Mouse (Mus musculus): ENCODE data around the gene Dkk2.

Dkk2 gene

DNA sequence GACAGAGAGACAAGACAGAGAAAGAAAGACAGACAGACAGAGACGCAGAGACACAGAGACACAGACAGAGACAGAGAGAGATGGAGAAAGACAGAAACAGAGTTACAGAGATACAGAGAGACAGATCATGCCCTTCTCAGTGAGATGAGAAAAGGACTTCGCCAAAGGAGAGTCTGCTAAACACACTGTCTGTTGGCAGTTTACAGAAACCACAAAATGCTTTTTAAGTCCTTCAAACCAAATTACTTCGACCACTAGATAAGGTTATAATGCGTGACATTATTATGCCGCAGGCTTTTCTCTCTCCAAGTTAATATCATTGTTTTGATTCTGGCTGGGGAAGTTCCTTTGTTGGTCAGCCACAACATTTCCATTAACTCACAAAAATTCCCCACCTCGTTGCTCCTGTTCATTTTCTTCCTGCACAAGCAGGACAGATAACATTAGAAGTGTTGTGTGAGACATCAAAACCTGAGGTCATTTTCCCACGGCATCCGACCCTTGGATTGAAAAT is 40.2 kb downstream of the Dkk2 start:
- DNase-seq (ENCODE audit: low spot score): no peak

DNA sequence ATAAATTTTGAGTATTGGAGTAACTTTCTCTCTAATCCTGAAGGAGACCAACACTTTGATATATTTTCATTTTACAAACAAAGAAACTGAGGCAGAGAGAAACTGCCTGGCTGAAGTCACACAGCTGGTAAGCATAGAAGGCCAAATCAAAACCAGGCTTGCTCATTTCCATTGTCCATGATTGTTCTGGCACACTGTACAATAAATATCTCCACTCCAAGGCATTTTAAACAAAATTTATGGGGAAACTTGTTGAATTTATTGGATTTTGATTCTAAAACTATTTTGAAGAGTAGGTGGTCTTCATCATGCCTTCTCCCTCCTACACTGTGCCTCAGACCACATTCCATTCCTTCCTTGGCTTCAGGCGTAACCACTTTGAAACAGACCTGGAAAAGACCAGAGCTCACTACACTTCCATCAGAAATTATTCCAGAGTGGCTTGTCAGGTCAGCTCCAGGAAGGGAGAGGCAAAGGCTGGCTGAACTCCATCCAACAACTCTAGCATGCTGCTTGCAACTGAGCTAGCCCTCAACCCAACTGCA is 44.7 kb downstream of the Dkk2 start:
- DNase-seq (ENCODE audit: low spot score): no peak

DNA sequence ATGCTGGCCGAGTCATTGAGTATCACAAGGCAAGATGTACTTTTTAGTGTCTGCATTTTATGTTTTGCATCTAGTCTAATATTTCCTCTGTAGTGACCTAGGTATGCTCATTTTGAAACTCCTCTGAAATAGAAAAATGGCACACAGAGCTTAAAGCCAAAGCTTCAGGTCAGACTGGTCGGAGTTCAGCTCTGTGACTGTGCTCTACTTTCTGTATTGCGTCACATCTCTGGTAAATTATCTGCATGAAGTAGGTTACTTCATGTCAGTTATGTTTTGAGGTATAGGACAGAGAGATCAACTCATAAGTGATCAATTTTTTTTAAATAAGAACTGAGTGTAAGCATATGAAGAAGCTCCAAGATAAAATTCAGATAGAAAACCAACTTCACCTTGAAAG is 45.7 kb downstream of the Dkk2 start:
- no peak for DNase-seq (ENCODE audit: low spot score)

DNA sequence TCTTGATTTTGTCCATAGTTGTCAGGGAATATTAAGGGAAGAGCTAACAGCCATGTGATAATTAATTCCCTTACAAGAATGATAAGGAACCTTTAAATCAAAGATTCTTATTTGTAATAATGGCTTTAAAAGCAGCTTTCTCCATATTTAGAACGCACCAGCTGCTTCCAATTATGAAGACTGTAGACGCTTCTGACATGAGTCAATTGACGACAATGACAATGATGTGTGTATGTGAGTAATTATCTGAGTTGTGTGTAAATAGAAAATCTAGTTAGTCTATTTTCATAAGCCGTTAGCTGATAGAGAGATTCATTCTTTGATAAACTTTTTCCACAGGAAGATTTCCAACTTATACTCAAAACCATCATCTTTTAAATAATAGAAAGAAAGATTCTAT is 46.8 kb downstream of the Dkk2 start:
- DNase-seq (ENCODE audit: low spot score): no peak

DNA sequence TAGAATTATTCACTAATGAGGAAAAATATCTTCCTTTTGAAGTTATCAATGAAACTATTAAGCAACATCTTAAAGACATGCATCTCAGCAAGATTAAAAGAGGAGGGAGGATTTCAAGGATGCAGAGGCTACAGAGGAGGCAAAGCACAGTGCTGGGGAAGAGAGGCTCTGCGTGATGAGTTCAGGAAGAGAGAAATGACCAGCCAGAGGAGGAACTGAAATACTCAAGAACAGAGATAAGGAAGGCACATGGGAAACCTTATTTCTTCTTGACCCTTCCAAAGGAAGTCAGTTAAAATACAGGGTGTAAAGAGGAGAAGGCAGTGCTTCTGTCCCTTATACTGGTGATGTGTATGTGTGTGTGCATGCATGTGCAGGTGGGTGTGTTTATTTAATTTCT is 49.4 kb downstream of the Dkk2 start:
- DNase-seq (ENCODE audit: low spot score): no peak

DNA sequence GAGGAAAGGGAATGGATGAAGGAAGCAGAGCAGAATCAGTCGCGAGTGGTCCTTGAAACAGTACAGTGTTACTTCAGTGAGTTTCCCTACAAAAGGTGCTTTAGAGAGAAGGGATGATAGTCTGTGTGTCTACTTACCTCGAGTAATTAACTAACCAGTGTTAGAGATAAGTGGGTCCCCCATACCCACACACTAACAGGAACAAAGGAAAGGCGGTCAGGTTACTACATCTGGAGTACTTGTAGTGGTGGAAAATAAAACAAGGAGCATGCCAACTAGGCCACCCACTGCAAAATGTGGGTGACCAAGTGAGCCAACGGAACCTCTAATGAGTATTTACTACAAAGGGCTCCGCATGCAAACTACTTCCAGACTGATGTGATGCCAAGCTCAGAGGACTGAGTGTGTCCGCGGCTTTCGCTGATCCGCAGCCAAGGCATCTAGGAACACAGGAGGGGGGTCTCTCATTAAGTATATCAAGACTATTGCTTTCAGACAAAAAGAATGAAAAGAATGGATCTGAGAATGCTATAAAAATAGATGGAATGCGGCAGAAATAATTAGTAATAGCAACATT is 52.8 kb downstream of the Dkk2 start:
- DNase-seq (ENCODE audit: low spot score): no peak

DNA sequence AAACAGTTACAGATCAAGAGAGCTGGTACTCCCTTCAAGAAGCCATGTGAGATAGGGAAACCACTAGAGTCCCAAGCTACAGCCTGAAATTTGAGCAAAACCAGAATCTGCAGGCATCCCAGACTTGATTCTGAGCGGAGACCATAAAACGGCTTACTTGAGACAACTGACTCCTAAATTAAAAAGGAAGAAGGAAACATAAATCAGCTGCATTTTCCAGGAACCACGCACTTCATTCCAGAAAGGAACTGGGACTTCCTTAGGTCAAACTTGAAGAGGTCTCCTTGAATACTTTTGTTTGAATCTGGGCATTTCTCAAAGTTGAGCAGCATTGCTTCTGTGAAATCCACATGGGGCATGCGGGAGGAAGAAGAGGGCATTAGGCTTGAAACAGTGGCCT is 55.9 kb downstream of the Dkk2 start:
- DNase-seq (ENCODE audit: low spot score): no peak

DNA sequence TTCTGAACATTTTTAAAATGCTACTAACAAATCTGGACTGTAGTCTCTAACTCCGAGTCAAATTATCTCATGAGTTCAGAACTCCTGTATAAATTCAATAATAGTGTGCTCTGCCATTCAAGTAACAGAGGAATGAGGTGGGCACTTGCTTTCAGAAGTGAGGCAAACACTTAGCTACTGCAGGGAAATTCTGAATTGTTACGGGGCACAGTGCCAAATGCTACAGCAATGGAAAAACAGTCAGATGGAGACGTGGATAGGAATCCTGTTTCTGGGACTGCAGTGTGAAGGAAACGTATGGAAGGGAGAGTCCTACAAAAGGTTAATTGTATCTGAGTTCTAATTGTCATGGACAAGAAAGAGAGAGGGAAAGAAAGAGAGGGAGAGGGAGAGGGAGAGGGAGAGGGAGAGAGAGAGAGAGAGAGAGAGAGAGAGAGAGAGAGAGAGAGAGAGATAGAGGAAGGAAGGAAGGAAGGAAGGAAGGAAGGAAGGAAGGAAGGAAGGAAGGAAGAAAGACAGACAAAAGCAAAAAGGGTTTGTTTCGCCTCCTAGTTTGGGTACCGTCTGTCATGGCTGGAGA is 64.4 kb downstream of the Dkk2 start:
- DNase-seq (ENCODE audit: low spot score): no peak

DNA sequence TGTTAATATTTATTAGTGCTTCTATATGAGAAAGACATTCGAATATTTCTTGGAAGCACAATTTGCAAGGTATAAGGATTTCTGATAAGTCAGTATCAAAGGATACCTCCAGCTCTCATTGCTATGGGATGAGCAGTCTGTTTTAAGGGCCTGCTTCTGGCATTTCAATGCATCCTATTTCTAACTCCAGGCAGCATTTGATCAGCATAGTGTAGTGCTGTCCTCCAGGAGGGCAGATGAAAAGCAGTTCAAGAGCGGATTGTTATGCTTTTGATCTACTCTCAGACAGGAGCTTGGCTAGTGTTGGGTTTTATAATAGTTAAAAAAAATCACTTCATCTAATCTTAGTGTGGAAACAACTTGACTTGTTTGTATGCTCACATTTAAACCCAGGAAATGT is 73.7 kb downstream of the Dkk2 start:
- DNase-seq (ENCODE audit: low spot score): no peak

DNA sequence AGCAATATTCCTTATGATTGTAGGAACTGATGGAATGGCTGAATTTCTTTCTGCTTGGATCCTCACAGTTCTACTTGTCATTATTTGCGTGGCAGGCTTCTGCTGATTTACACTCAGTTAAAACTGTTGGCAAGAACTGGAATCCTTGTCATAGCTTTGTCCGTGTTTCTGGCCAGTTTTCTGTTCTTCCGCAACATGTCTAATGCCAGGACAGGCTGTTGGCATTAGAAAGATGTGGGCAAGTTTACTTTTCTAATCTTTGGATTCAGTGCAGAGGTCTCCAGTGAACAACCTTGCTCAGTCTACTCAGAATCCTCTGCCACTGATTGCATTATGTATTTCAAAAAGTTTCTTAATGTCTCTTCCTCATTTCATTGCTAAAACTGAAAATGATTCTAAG is 83.8 kb downstream of the Dkk2 start:
- no peak for DNase-seq (ENCODE audit: low spot score)

DNA sequence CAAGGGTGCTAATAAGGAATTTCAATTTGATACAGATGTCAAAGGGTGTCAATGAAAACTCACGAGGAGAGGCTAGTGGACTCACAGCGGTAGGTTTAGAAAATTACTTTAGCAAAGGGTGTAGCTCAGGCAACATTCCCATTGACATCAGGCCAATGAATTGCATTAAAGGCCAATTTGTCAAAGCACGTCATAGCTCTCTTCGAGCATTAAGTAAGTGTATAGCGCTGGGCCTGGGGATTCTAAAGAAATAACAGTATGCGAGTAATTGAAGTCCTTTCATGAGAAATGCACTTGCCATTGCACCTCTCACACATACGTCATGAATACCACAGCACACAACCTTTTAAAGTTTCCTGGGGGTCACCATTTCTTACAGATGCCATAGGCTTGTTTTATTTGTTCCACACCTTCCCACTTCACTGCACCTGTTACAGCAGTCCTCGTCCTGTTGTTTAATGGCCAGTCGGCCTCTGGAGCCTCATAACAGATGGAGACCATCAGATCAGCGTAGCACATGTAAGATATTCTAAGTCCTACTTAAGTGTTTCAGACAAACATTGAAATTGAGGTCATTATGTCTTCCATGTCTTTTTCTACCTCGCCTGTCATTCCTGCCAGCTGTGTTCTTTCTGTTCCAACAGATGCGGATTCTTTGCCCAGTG is 101.9 kb downstream of the Dkk2 start:
- no peak for DNase-seq (ENCODE audit: low spot score)

DNA sequence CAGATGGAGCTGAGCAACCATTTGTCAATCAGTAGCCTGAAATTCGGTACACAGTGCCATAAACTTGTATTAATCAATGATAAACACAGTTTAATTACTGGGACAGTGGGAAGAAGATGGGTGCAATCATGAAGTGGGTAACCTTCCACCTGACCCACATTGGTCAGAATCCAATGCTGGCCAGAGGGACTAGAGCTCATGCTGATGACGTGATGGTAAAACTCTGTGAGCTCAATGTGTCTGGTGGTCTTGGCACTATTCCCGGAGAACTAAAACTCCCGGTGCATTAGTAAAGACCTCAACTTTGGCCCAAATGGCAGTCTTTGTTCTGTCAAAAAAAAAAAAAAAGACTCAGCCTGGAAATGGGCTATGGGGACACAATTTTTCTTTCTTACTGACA is 116.9 kb downstream of the Dkk2 start:
- no peak for DNase-seq (ENCODE audit: low spot score)

DNA sequence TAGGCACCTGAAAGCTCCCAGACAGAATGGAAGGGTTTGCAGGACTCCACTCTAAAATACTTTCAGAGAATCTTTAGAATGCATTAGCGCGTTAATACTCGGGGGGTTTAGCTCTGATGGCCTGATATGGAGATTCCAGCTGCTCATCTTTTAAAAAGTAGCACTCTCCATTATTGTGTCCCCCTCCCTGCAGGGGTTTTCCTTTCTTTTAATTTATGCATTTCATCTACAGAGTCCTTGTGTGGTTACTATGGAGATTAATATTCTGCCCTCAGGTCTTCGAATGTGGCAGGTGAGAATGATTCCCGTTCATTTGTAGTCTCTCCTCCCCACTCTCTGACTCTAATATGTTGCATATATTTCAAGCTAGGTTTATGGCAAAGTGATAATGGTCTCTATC is 117.6 kb downstream of the Dkk2 start:
- DNase-seq (ENCODE audit: low spot score): no peak

DNA sequence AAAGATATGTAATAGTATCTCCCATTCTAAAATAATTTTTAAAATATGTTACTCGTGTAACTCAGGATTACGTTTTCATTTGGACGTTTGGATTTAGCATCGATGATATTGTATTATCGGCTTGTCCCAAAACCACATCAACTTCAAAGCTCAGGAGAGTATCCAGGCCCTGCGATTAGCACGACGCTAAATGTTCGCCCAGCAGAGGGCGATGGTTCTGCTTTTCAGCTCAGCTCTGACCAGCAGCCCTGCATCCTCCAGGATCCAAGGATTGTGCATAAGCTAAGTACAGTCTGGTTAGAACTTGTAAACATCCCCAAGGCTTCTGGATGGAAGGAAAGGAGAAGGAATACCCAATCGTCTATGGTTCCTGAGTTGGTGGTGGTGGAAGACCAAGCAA is 122.4 kb downstream of the Dkk2 start:
- DNase-seq (ENCODE audit: low spot score): no peak

DNA sequence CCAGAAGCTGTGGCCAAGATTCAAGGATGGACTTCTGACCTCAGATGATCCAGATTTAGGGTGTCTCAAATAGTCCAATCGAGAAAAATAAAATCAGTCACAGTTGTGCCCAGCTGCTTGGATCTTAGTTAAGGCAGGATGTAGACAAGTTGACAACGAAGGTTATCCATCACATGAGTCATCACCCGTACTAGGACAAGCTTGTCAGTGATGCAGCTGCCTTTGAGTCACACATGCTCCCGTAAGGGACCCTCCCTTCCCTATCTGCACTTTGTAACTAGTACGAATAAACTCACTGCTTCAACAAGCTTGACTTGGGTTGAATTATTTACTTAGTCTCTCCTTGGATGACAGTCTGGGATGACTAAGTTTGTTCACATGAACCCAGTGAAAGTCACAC is 126.2 kb downstream of the Dkk2 start:
- no peak for DNase-seq (ENCODE audit: low spot score)

DNA sequence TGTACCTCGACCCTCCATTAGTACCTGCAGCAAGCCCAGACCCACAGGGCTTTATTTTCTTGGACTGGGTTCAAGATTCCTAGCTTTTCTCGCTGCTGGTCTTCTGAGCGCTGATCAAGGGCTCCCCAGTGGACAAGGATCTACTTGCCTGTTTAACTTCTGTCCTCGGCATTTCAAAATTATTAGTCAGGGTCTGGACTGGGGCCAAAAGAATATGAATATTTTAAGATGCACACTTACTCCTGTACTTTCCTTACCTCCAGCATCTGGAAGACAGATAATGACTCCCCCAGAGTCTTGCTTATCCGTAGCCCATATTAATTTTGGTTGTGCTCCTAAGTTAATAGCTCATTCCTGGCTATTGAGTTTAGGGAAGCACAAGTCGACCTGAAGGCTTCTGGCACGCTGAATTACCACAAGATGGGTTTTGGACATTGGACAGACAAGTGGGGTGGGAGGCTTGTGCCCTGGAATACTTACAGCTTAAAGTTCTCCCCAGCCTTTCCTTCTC is 134.9 kb downstream of the Dkk2 start:
- DNase-seq (ENCODE audit: low spot score): no peak

DNA sequence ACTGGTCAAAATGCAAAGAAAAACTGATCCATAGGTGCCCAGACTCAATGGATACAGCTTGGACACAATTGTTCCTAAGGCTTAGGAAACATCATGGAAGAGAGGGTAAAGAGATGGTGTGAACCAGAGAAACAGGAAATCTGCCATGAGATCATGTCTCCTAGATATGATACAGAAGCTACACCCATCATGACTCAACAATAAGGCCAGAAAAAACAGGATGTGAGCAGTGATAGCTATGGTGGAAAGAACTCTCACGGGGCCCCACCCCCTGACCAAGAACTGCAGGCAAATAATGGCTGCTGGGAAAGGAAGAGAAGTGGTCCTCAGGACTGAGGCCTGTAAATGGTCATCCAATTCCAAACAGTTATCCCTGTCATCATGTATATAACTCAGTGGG is 142.5 kb downstream of the Dkk2 start:
- no peak for DNase-seq (ENCODE audit: low spot score)

Data from c-Kit-positive CD71-positive TER-119-positive erythroid progenitor cells, embryonic 14.5 days (primary cell).